Mouse (Mus musculus) telencephalon, adult 2 months (tissue): ENCODE data around the gene Rapgef2.
"Not testable (repeated sequence)": the region's sequence is repeated elsewhere in the genome, so short reads cannot be mapped to it uniquely, and the experiment has no call there.

ENCODE experiments used
- DNase-seq: peaks from one replicate; pipeline ENCODE4 v3.0.0-alpha.2; 2011; ENCODE audit warnings: low read depth, low spot score

Gene Rapgef2

DNA sequence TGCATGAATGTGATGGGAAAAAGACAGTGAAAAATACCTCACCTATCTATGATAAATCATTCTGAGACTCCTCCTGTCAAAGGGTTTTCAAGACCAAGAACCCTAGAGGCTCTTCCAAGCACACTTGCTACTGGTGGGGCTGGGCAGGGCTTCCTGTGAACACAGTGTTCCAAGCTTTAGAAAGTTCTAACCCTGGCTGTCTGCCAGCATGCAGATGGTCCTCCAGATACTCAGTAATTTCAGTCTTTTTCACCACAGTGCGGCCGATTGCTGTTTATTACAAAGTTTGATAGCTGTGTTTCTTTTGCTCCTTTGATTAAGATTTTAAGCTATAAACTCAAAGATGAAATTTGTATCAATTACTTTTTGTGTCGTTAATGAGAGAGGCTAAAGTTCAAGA, 83.1 kb downstream of the Rapgef2 start:
- no peak for DNase-seq

- DNase-seq, result no peak
These were observed 83.8 kb downstream of the Rapgef2 start for GRCm38 (mm10) chr3:79202275-79203153.

DNA sequence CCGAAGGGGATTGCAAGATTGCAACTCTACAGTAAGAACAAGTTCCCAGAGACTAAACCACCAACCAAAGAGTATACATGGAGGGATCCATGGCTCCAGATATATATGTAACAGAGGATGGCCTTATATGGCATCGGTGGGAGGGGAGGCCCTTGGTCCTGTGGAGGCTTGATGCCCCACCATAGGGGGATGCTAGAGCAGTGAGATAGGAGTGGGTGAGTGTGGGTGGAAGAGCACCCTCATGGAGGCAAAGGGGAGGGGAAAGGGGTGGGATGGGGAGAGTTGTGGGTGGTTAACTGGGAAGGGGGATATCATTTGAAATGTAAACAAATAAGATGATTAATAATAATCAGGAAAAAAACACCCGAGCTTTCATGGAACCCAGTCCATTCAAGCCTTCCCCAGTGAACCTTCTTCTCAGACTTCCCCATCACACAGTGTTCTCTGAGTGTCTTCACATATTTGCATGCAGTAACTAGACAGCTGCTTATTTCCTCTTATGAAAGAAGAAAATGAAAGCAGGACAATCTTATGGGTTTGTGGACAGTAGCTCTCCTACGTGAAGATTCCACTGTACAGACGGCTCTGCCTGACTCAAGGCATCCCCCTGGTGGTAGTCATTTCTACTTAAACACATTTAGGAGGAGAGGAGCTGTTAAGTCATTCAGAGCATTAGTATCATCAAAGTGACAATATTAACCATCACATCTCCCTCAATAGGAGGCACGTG, 89.4 kb downstream of the Rapgef2 start:
- DNase-seq, result peak; percentile 83

- DNase-seq, result no peak
These were observed 91.0 kb downstream of the Rapgef2 start for GRCm38 (mm10) chr3:79195280-79195679.

DNA sequence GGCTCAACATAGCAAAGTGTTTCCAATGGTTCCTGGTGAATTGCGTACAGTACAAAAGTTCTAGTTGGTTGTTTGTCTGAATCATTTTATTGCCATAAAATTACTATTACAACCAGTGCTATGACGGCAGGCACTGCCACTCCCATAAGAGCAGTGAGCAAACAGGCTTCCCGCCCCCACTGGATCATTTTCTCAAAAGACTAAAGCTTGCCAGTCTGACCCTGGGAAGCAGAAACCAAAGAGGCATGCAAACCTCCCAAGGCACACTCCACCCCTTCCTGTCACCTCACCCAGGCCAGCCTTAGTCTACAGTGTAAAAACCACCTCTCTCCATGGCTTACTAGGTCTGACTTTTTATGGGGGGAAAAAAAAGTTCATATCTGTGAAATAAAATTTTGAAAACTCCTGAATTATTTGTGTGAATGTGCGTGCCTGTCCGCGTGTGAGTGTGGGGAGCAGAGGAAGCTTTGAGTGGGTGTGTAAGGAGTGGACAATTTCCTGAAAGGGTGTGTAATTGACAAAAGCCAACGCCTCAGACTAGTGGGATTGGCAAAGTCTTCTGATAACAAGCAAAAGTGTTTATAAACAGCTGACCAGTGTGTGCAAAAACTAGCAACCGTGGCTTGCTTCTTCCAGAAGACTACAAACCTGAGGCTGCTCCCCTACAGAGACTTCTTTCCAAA, 92.1 kb downstream of the Rapgef2 start:
- no peak for DNase-seq

GRCm38 (mm10) chr3:79193001-79193400, 93.3 kb downstream of the Rapgef2 start:
- peak; percentile 58 for DNase-seq

DNA sequence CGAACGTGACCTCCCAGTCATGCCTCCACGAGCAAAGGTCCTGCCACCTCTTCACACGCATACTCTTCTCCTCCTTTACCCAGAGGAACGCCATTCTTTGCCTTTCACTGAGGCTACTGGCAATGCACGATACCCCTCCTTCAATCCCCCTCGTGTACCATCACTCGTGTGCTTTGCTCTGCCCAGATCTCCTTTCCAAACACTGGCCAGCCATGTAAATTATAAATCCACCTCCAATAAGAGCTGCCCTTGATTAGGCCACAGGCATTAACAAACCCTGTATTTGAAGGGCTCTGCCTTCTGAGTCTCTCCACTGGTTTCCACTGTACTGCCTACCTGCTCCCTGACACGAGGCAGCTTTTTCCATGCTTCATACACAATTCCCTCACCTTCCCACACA, 94.3 kb downstream of the Rapgef2 start:
- no peak for DNase-seq

DNA sequence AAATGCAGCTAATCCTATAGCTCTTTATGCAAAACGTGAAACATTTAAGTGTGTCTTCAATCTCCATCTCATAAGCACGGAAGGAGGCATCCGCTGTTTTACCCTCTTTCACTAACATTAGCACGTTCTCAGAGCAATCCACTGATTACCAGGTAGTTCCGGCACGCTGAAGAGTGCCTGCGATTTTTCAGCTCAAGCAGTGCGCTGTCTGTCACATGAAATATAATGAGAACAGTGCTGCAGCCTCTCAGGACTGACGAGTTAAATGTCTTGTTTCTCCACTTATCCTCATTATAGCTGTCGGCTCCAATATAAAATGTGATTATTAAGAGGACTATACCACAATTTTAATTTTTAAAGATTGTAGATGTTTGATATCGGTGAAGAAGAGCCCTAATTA, 94.8 kb downstream of the Rapgef2 start:
- DNase-seq, result no peak

- no peak for DNase-seq
These were observed 95.9 kb downstream of the Rapgef2 start for GRCm38 (mm10) chr3:79190377-79190776.

DNA sequence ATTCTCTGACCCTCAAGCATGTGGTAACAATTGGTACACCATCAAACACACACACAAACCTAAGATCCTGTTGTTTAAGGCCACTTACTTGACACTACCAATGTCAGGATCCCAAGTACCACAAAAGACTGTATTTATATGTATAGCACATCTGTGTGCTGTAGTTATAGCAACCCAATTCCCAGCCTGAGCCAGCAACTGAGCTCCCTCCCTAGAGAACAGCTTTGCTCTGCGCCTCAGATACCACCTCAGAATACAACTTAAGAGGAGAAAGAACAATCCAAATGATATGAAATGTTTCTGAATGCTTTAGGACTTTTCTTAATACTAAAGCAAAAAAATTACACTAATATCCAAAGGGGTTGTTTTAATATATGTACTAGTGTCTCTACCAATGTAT, 98.4 kb downstream of the Rapgef2 start:
- no peak for DNase-seq

DNA sequence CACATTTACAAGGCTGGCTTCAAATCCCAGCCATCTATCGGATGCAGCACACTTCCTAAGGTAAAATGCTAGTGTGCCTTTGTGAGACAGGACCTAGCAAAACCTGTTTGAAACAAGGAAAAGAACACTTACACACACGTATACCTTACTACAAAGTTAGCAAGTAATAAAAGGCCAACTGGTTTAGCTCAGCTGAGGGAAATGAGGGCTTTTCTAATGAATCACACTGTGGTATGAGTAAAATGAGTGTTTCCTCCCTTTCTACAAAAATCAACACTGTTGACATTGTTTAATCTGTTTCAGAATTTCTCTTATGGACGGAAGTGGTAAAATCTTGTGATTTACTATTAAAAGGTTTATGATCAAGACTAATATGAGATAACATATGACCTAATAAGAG, 104.0 kb downstream of the Rapgef2 start:
- no peak for DNase-seq

DNA sequence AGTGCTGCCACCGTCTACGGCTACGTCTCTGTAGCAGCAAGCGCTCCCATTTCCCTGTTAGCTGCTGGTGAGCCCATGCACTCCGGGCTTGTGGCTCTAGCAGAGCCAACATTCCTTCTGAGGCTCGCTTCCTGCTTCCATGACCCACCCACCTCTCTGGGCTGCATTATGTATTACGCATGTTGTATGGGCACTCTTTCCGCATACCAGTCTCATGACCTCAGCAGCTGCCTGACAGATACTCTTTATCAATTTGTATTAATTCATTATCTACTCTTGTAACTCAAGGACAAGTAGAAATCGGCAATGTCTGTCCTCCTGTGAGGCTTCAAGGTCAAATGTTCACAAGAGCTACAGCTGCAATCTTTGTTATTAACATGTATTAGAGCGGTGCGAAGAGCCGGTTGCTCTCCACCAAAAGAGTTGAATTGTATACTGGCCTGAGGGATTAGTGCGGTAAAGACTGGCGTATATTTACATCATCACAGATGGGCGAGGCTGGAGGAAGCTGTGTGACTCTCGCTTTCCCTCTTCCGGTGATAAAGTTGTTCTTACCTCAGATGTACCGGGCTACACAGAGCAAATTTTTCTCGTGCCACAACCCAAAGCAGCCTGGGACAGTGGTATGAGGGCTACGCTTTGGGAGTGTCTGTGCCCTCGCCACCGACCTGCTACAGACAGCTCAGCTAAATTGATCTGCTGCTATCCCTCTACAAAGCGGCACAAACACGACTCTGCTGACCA, 104.9 kb downstream of the Rapgef2 start:
- DNase-seq, result no peak

- DNase-seq, result no peak
These were observed 106.2 kb downstream of the Rapgef2 start for GRCm38 (mm10) chr3:79180086-79180485.

GRCm38 (mm10) chr3:79179499-79180053, 106.7 kb downstream of the Rapgef2 start:
- DNase-seq, result no peak

DNA sequence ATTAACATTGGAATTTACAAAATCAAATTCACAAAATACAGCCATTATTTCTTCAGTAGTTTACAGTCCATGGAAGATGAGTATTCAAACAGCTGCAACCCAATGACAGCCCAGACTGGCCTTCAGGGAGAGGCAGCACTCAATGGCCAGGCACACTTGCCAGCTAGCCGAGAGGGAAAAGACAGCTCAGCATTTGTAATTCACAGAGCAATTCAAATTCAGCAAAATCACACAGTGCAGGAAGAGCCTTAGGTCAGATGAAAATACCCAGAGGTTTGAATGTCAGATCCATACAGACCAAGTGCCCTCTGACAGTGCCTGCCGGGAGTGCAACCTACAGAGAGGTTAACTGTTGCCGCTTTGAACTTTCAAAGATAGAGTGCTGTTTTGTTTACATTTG, 107.6 kb downstream of the Rapgef2 start:
- DNase-seq, result no peak

DNA sequence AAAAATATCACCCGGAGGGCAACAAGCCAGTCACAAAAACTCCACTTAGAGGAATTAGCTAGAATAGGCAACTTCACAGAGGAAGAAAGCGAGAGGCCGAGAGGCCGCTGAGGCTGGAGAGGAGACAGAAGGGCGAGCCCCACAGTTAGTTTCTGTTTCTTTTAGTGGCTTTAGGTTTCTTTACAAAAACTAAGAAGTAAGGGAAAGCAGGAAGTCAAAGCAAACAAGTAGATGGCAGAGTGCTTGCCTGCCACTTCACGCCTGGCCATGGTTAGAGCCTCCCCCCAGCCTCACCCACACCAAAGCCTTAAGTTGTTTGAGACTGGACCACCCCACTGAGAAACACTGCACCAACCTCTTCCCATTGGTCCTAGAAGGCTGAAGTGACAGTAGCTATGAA, 108.2 kb downstream of the Rapgef2 start:
- no peak for DNase-seq

DNA sequence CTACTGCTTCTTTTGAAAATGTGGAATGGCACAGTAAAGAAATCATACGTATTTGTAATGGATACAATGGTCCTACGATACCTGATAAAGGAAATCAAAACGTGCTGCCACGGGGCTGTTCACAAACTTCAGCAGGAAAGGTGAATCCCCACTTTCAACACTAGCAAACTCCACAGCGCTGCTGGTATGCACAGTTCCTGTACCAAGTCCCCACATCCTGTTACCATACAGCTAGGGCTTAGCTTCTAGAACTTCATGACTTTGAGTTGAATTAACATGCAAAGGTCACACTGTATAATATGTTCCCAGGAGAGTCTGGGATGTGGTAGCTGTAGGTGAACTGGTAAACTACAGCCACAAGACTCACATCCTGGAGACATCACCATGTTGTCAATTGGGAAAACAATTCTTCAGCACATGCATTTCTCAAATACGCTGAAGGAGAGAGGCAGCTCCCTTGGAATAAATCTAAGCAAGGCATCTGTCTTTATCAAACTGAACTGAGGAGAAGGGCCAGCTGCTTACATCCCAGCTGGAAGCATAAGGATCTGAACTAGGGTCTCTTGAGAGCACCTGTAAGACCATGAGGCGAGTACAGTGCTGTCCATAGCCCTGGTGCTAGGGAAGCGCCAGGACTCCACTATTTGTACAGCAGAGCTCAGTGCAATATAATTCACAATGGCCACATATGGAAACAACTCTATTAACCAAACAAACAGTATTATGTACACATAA, 109.0 kb downstream of the Rapgef2 start:
- no peak for DNase-seq

DNA sequence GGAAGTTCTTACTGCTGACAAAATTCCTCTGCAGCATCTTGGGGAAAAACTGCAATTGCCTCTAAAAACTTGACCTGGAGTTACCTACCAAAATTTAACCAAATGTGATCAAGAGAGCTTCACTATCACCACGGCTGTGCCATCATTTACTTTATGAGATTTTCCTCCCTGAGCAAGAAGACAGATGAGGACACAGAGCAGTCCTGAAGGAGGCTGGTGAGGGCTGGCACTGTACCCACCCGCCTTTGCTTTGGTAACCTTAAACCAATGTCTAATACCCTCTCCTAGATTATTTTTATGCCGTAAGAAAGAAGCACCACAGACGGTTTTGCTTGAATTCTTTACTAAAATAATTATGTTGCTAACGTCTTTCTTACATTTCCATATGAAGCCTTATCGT, 112.1 kb downstream of the Rapgef2 start:
- DNase-seq, result no peak

DNA sequence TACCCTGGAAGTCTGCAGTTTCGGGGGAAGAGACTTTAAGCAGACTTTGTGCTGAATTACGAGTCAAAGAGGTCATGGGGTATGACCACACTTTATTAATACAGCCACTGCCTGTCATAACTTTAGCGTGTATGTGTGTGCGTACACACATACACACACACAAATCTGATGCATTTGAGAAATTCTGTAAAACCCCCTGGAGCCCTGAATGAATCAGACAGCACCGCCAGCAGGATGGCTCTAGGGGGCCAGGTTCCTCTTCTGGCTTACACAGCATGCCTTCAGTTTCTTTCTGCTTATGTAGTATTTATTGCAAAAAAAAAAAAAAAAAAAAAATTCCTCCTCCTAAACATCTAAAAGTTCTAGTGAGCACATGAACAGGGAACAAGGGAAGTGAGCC, 113.0 kb downstream of the Rapgef2 start:
- no peak for DNase-seq

GRCm38 (mm10) chr3:79171146-79171545, 115.2 kb downstream of the Rapgef2 start:
- not testable (repeated sequence) for DNase-seq
